Comparison of ENCODE assay signal across 25 mouse cellular contexts in genomic region chr10:79495886-79496285, GRCm38 (mm10). TPM values are rescaled to one million over a fixed set of nuclear protein-coding genes. Genes with fewer than 3 reads are reported as not detected.
DNase-seq lines count a peak whose midpoint lies in the region; ATAC-seq and TF ChIP-seq lines count a peak whose summit lies in the region.
"Had no signal": no experiment of that assay in that cellular context is flagged by ENCODE, and none has a peak within 500 bp of the region (broad histone marks: within the 10 kb centered on the region; RNA-seq: fewer than 3 reads in every experiment).

No protein-coding gene starts in this region.

- ATAC-seq in kidney, embryonic 16.5 days (ENCODE audit: low FRiP score, low TSS enrichment) = no peak
- ATAC-seq: forebrain, embryonic 13.5 days; forebrain, postnatal 0 days; hindbrain, embryonic 16.5 days had no signal

- H3K36me3 ChIP-seq in kidney, embryonic 16.5 days (ENCODE audit: insufficient read depth, low read length) = no peaks in the 10 kb centered on the region
- H3K36me3 ChIP-seq: G1E; heart, embryonic 12.5 days had no signal

- H3K9ac ChIP-seq in kidney, embryonic 16.5 days (replicated peaks; ENCODE audit: low read length) = no peak overlapping the region
- H3K9ac ChIP-seq: forebrain, embryonic 13.5 days; forebrain, postnatal 0 days; heart, embryonic 12.5 days had no signal

- no peak overlapping the region for H3K4me2 ChIP-seq in kidney, embryonic 16.5 days (replicated peaks; ENCODE audit: low read depth, low read length)
- H3K4me2 ChIP-seq: forebrain, embryonic 13.5 days; heart, embryonic 12.5 days had no signal

- TF ChIP-seq CTCF in gastrocnemius, adult 2 months (IDR thresholded peaks at IDR 0.05) = no peak

- WGBS in kidney, embryonic 16.5 days = 57% methylated on average over 3 of the region's 3 CpGs

- H3K9me3 ChIP-seq in kidney, embryonic 16.5 days (ENCODE audit: low read length) = peaks cover 2% of the 10 kb centered on the region; the same call in 1 of the 2 replicates
- H3K9me3 ChIP-seq: forebrain, embryonic 13.5 days; G1E had no signal

- no peaks in the 10 kb centered on the region for H3K4me1 ChIP-seq in kidney, embryonic 16.5 days (ENCODE audit: insufficient read depth, low read length)
- H3K4me1 ChIP-seq: forebrain, embryonic 13.5 days; heart, embryonic 12.5 days had no signal

- intact Hi-C loops in gastrocnemius, adult 2 months (cut with DNase I) = no loop called here
- intact Hi-C loops in left cerebral cortex, postnatal 10 days (cut with DNase I) = no loop called here

- DNase-seq in kidney, adult 18-20 months = peak; percentile 11
- peak; percentile 64 for DNase-seq in R1 (ENCODE audit: low read depth, low spot score)
- DNase-seq in kidney, postnatal 14 days = peak; percentile 44
- no peak for DNase-seq in heart, postnatal 4 days
- DNase-seq in gastrocnemius, adult 2 months = no peak
- DNase-seq in left cerebral cortex, postnatal 10 days (ENCODE audit: extremely low spot score in 1 of 2, low spot score in 2 of 2) = no peak
- DNase-seq: adrenal gland, postnatal 10 days; cerebellum, adult 11-12 months; cerebellum, adult 9-11 months; cerebellum, postnatal 36 days; forebrain, postnatal 0 days; gastrocnemius, postnatal 25 days had no signal

- no peak overlapping the region for H3K4me3 ChIP-seq in kidney, embryonic 16.5 days (ENCODE audit: low read length)
- no peak overlapping the region for H3K4me3 ChIP-seq in gastrocnemius, adult 2 months
- H3K4me3 ChIP-seq: forebrain, embryonic 13.5 days; heart, embryonic 12.5 days had no signal

- H3K27ac ChIP-seq in kidney, embryonic 16.5 days (ENCODE audit: low read length) = no peak overlapping the region
- no peak overlapping the region for H3K27ac ChIP-seq in gastrocnemius, adult 2 months
- H3K27ac ChIP-seq: forebrain, embryonic 13.5 days had no signal

- H3K27me3 ChIP-seq in kidney, embryonic 16.5 days (ENCODE audit: insufficient read depth, low read length) = no peaks in the 10 kb centered on the region
- H3K27me3 ChIP-seq: forebrain, embryonic 13.5 days; heart, embryonic 12.5 days had no signal

RNA-seq across cellular contexts. Expression of gene Vmn2r83, which starts 27.4 kb away (rescaled TPM):
- polyA plus RNA-seq in kidney, embryonic 16.5 days (2015; fragmentation: Nextera tagmentation; extraction: Ambion mirVana) = not detected in 2 replicates
- total RNA-seq in heart, postnatal 4 days (2021) = not detected
- not detected for total RNA-seq in gastrocnemius, adult 2 months (2021)
- total RNA-seq in left cerebral cortex, postnatal 10 days (2021) = not detected
- total RNA-seq: adrenal gland, postnatal 10 days; forebrain, postnatal 0 days; gastrocnemius, adult 18-20 months; gastrocnemius, postnatal 25 days; granulocyte monocyte progenitor cell, adult 5-6 weeks; heart, adult 8-10 months; heart, postnatal 25 days had no signal
- polyA plus RNA-seq: C2C12; embryonic facial prominence, embryonic 14.5 days; forebrain, embryonic 13.5 days; forebrain, postnatal 0 days; G1E; heart, embryonic 12.5 days; heart, embryonic 16.5 days; hindbrain, embryonic 11.5 days had no signal

RNA-seq across cellular contexts. Expression of gene Plpp2, which starts 37.7 kb away (rescaled TPM):
- 53.6 and 58.1 TPM in 2 replicates for polyA plus RNA-seq in kidney, embryonic 16.5 days (2015; fragmentation: Nextera tagmentation; extraction: Ambion mirVana)
- total RNA-seq in heart, postnatal 4 days (2021) = 1 to 10 TPM; 5.7 to 6.0 TPM
- total RNA-seq in gastrocnemius, adult 2 months (2021) = under 1 TPM; 0.71 to 0.73 TPM
- total RNA-seq in left cerebral cortex, postnatal 10 days (2021) = 1 to 10 TPM; 3.2 to 3.7 TPM
- total RNA-seq: G1E had no signal

RNA-seq across cellular contexts. Expression of gene Mier2, which starts 59.1 kb away (rescaled TPM):
- 56.2 and 60.1 TPM in 2 replicates for polyA plus RNA-seq in kidney, embryonic 16.5 days (2015; fragmentation: Nextera tagmentation; extraction: Ambion mirVana)
- total RNA-seq in heart, postnatal 4 days (2021) = 10 to 100 TPM; 19.7 to 21.9 TPM
- 10 to 100 TPM; 15.8 to 18.9 TPM for total RNA-seq in gastrocnemius, adult 2 months (2021)
- 10 to 100 TPM; 47.5 to 50.2 TPM for total RNA-seq in left cerebral cortex, postnatal 10 days (2021)
- total RNA-seq: G1E had no signal

Comparison
In these comparisons a context has a peak if more than half of its experiments do, and no peak if none do; other contexts are left out.
1. DNase-seq: peak in kidney, adult 18-20 months (single experiment), R1 (single experiment) and kidney, postnatal 14 days (single experiment); none in heart, postnatal 4 days (single experiment), gastrocnemius, adult 2 months (single experiment) and left cerebral cortex, postnatal 10 days (0 of 2).